Mouse (Mus musculus): ENCODE data around the gene Dner. TPM values are rescaled to one million over a fixed set of nuclear protein-coding genes. Genes with fewer than 3 reads are reported as not detected.

The Dner gene
- total and polyA plus RNA-seq, 3 experiments = not detected

DNA sequence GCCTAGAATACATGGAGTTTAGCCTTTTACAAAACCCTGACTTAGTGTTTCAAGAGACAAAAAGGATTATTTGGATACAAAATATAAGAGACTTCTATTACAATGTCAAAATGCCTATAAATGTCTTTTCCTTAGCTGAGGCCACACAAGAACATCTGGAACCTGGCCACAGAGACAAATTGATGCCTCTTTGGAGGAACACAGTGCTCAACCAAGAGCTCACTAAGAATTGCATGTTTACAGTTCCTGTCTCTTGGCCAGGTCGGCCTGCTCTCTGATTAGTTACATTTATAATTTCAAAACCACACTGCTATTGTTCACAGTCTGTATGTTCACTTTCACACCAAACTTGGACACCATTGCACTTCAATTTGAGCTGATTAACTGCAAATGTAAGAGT is 187.5 kb downstream of the Dner start:
- no peak overlapping the region for H3K9ac ChIP-seq (ENCODE audit: control insufficient read depth, low read depth, low read length, poor library complexity, severe bottlenecking)

DNA sequence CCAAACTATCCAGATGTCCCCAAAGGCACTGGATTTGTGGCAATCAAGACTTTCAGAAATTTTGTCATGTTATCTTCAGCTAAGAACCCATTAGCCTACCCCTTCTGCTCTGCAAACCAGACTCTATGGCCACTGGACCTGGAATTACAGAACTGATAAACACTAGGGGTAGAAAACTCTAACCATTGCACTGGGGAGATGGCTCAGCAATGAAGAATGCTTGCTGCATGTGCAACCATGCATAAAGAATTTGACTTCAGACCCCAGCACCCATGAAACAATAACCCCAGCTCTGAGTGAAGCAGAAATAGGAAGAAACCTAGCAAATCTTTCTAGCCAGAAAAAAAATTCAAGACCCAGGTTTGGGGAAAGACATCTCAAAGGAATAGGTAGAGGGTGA is 188.5 kb downstream of the Dner start:
- no peaks in the 10 kb centered on the region for H3K79me2 ChIP-seq (ENCODE audit: control insufficient read depth, insufficient read depth, low read length, poor library complexity)
- H3K4me3 ChIP-seq (ENCODE audit: control insufficient read depth in 1 of 2, insufficient read depth in 1 of 2, low read depth in 2 of 2, low read length in 2 of 2) = no peak overlapping the region
- no peak for TF ChIP-seq JUND (IDR thresholded peaks at IDR 0.05; ENCODE audit: low read depth, low read length)
- no peak for TF ChIP-seq MAFK (IDR thresholded peaks at IDR 0.05; ENCODE audit: borderline replicate concordance, low read depth, low read length)
- TF ChIP-seq ZC3H11A (IDR thresholded peaks at IDR 0.05; ENCODE audit: low read depth, low read length) = no peak
- TF ChIP-seq HCFC1 (IDR thresholded peaks at IDR 0.05; ENCODE audit: low read depth, low read length) = no peak
- no peak for TF ChIP-seq MYC (IDR thresholded peaks at IDR 0.05; ENCODE audit: low read depth, low read length)
- no peak for TF ChIP-seq ZNF384 (IDR thresholded peaks at IDR 0.05; ENCODE audit: low read depth, low read length)
- TF ChIP-seq ELF1 (IDR thresholded peaks at IDR 0.05; ENCODE audit: low read depth, low read length) = no peak
- TF ChIP-seq MAX (IDR thresholded peaks at IDR 0.05; ENCODE audit: low read length) = no peak
- TF ChIP-seq USF2 (IDR thresholded peaks at IDR 0.05; ENCODE audit: borderline replicate concordance in 1 of 2, insufficient read depth in 1 of 2, low read depth in 1 of 2, low read length in 2 of 2) = no peak
- TF ChIP-seq USF1 (IDR thresholded peaks at IDR 0.05; ENCODE audit: low read depth, low read length) = no peak
- TF ChIP-seq NRF1 (IDR thresholded peaks at IDR 0.05; ENCODE audit: insufficient read depth, low read depth, low read length, poor library complexity, severe bottlenecking) = no peak
- no peak for TF ChIP-seq GATA1 (IDR thresholded peaks at IDR 0.05; ENCODE audit: low read depth, low read length)
- TF ChIP-seq TAL1 (IDR thresholded peaks at IDR 0.05; ENCODE audit: low read length) = no peak
- TF ChIP-seq CHD1 (IDR thresholded peaks at IDR 0.05; ENCODE audit: low read depth, low read length) = no peak
- TF ChIP-seq TCF12 (IDR thresholded peaks at IDR 0.05; ENCODE audit: low read depth, low read length) = no peak
- no peak for TF ChIP-seq GABPA (IDR thresholded peaks at IDR 0.05; ENCODE audit: low read depth, low read length)
- TF ChIP-seq POLR2AphosphoS2 (IDR thresholded peaks at IDR 0.05; ENCODE audit: low read length) = no peak
- no peak for TF ChIP-seq CHD2 (IDR thresholded peaks at IDR 0.05; ENCODE audit: low read length)
- no peak for TF ChIP-seq NELFE (IDR thresholded peaks at IDR 0.05; ENCODE audit: low read depth, low read length)
- TF ChIP-seq SIN3A (IDR thresholded peaks at IDR 0.05; ENCODE audit: low read length) = no peak
- no peak for DNase-seq (ENCODE audit: low read depth, low spot score)
- no peak overlapping the region for H3K27ac ChIP-seq (ENCODE audit: control insufficient read depth, low read depth, low read length)
- H3K4me1 ChIP-seq (ENCODE audit: control insufficient read depth in 1 of 2, insufficient read depth in 2 of 2, low read length in 2 of 2) = no peaks in the 10 kb centered on the region
- no peaks in the 10 kb centered on the region for H3K9me3 ChIP-seq (replicated peaks; ENCODE audit: insufficient read depth, low read length)
- no peak overlapping the region for H3K9ac ChIP-seq (ENCODE audit: control insufficient read depth, low read depth, low read length, poor library complexity, severe bottlenecking)
- no peaks in the 10 kb centered on the region for H3K27me3 ChIP-seq (ENCODE audit: control insufficient read depth in 1 of 2, insufficient read depth in 2 of 2, low read length in 2 of 2)
- no peaks in the 10 kb centered on the region for H3K36me3 ChIP-seq (ENCODE audit: control insufficient read depth in 1 of 2, insufficient read depth in 2 of 2, low read length in 2 of 2)

More for the DNA sequence above, 187.5 kb downstream of the Dner start:
- Histone ChIP-seq H3K79me2 (ENCODE audit: control insufficient read depth, insufficient read depth, low read length, poor library complexity) (no peaks in the 10 kb centered on the region), H3K9me3 (replicated peaks; ENCODE audit: insufficient read depth, low read length) (no peaks in the 10 kb centered on the region), H3K4me1 (ENCODE audit: control insufficient read depth in 1 of 2, insufficient read depth in 2 of 2, low read length in 2 of 2) (no peaks in the 10 kb centered on the region), H3K27me3 (ENCODE audit: control insufficient read depth in 1 of 2, insufficient read depth in 2 of 2, low read length in 2 of 2) (no peaks in the 10 kb centered on the region), H3K4me3 (ENCODE audit: control insufficient read depth in 1 of 2, insufficient read depth in 1 of 2, low read depth in 2 of 2, low read length in 2 of 2) (no peak overlapping the region), H3K27ac (ENCODE audit: control insufficient read depth, low read depth, low read length) (no peak overlapping the region), H3K36me3 (ENCODE audit: control insufficient read depth in 1 of 2, insufficient read depth in 2 of 2, low read length in 2 of 2) (no peaks in the 10 kb centered on the region)
- no peak for TF ChIP-seq MXI1 (IDR thresholded peaks at IDR 0.05; ENCODE audit: low read depth, low read length)
- TF ChIP-seq RAD21 (IDR thresholded peaks at IDR 0.05; ENCODE audit: low read depth, low read length) = no peak
- TF ChIP-seq USF2 (IDR thresholded peaks at IDR 0.05; ENCODE audit: borderline replicate concordance in 1 of 2, insufficient read depth in 1 of 2, low read depth in 1 of 2, low read length in 2 of 2) = no peak
- DNase-seq (ENCODE audit: low read depth, low spot score) = no peak

Measured in MEL (cell line).